Mouse (Mus musculus) CH12F3 (cell line): ENCODE data around the gene Rab35.

Experiments
- in situ Hi-C: fragments of 300-500 bp; cut with MboI; formaldehyde crosslinking; loops from 2 replicates; pipeline ENCODE4 v1.14.3; 2020; ENCODE audit warnings: low sequenced_read_pairs

Rab35 gene

DNA sequence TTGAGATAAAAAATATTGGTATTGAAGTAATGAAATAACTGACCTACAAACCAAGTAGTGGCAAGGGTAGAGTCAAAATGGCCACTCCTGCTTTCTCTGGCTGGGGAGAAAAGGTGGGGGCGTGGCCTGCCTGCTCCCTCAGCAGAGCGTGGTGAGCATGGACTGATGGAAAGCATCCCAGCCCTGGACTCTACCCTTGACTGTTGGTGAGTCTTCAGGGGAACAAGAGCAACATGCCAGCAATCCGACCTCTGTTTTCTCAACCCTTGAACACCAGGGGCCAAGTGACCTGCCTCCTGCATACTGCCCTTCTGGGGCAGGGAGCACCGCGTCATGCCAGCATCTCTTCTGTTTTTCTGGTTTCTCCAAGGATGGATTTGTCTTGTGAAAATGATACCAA lies 65.1 kb downstream of the Rab35 start:
- in situ Hi-C loops: no loop called here
